Mouse (Mus musculus): ENCODE results near the gene Wdr34. TPM values are rescaled to one million over a fixed set of nuclear protein-coding genes. Genes with fewer than 3 reads are reported as not detected.

The Wdr34 gene
- polyA plus RNA-seq, 1 experiment from 2014 or later = 15.2 TPM

DNA sequence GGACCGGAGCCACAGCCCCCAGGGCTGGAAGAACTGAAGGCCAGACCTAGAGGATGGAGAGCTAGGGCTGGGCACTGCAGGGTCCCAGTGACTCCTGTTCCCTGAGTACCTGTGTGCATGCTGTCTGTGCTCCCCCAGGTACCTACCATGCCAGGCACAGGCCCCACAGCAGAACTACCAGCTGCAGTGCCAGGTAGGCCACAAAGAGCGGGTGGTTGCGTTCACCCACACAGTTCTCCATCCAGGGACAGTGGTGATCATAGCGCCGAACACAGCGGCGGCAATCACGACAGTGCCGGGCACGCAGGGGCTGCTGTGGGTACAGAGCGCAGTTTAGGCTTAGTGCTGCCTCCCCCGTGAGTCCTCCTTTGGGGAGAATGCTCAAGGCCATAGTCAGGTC is 42.8 kb upstream of the Wdr34 start:
- TF ChIP-seq EP300 (IDR thresholded peaks at IDR 0.05) (no peak), CTCF (IDR thresholded peaks at IDR 0.05) (no peak)

DNA sequence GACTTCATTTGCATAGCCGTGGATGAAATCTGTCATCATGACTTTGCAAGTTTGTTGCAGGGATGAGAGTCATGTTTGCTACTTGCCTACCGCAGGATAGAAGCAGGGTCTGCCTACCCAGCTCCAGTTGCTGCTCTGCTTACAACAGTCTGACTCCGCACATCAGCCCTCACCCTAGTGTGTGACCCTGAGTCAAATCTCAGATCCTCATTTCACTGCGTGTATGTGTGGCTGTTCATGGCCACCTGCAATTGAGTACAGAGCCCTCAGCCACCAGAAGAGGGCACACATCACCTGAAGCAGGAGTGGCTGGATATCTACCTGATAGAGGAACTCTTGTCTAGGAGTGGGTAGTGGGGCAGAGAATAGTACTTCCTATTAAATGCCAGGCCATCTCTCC is 38.6 kb upstream of the Wdr34 start:
- DNase-seq (ENCODE audit: low spot score) = no peak
- WGBS = 86% methylated on average over 4 of the region's 4 CpGs
- H3K4me3 ChIP-seq (ENCODE audit: low read depth, low read length) = no peak overlapping the region
- H3K9ac ChIP-seq (replicated peaks; ENCODE audit: low read depth) = no peak overlapping the region
- no peaks in the 10 kb centered on the region for H3K4me1 ChIP-seq (ENCODE audit: insufficient read depth, low read depth, low read length)
- no peak overlapping the region for H3K4me2 ChIP-seq (replicated peaks; ENCODE audit: low read depth, low read length)
- H3K36me3 ChIP-seq (ENCODE audit: insufficient read depth, low read length) = no peaks in the 10 kb centered on the region; the same call in 1 of the 2 replicates
- H3K27ac ChIP-seq (ENCODE audit: low read length) = no peak overlapping the region
- H3K27me3 ChIP-seq (replicated peaks; ENCODE audit: insufficient read depth, low read length) = no peaks in the 10 kb centered on the region
- no peaks in the 10 kb centered on the region for H3K9me3 ChIP-seq (ENCODE audit: low read length)
- no peak for ATAC-seq
- TF ChIP-seq CTCF (IDR thresholded peaks at IDR 0.05) = no peak
- no peak for TF ChIP-seq EP300 (IDR thresholded peaks at IDR 0.05)

More for the DNA sequence above, 42.8 kb upstream of the Wdr34 start:
- Histone ChIP-seq H3K27me3 (replicated peaks; ENCODE audit: insufficient read depth, low read length) (no peaks in the 10 kb centered on the region), H3K27ac (ENCODE audit: low read length) (no peak overlapping the region), H3K9ac (replicated peaks; ENCODE audit: low read depth) (no peak overlapping the region), H3K4me3 (ENCODE audit: low read depth, low read length) (no peak overlapping the region), H3K9me3 (ENCODE audit: low read length) (no peaks in the 10 kb centered on the region), H3K36me3 (ENCODE audit: insufficient read depth, low read length) (no peaks in the 10 kb centered on the region; the same call in 1 of the 2 replicates), H3K4me2 (replicated peaks; ENCODE audit: low read depth, low read length) (no peak overlapping the region), H3K4me1 (ENCODE audit: insufficient read depth, low read depth, low read length) (0 out of 2 replicates have a peak, but pooled peaks cover 5% of the 10 kb centered on the region)
- no peak for ATAC-seq
- no peak for DNase-seq (ENCODE audit: low spot score)
- WGBS = 97% methylated on average over 12 of the region's 12 CpGs

DNA sequence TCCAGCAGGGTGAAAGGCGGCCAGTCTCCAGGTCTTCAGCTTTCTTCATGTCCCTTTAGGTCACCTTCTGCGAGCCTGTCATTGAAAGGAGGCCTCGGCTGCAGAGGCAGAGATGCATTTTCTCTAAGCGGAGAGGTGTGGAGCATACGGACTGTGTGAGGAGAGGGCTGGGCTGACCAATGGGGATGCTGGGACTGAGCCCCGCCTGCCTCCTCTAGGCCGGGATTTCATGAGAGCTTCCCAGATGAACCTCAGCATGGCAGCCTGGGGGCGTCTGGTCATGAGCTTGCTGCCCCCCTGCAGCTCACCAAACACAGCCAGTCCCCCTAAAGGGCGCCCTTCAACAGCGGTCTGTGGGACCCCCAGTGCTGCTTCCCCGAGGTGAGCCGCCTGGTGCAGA is 36.0 kb upstream of the Wdr34 start:
- no peaks in the 10 kb centered on the region for H3K9me3 ChIP-seq (ENCODE audit: low read length)
- H3K4me2 ChIP-seq (replicated peaks; ENCODE audit: low read depth, low read length) = 0 out of 2 replicates have a peak overlapping the region, but pooled peaks have one; percentile 17
- TF ChIP-seq EP300 (IDR thresholded peaks at IDR 0.05) = no peak
- TF ChIP-seq CTCF (IDR thresholded peaks at IDR 0.05) = no peak
- no peaks in the 10 kb centered on the region for H3K36me3 ChIP-seq (ENCODE audit: insufficient read depth, low read length)
- no peak for DNase-seq (ENCODE audit: low spot score)
- no peak overlapping the region for H3K4me3 ChIP-seq (ENCODE audit: low read depth, low read length)
- no peaks in the 10 kb centered on the region for H3K27me3 ChIP-seq (replicated peaks; ENCODE audit: insufficient read depth, low read length)
- no peaks in the 10 kb centered on the region for H3K4me1 ChIP-seq (ENCODE audit: insufficient read depth, low read depth, low read length)
- ATAC-seq = peak; percentile 67
- H3K27ac ChIP-seq (ENCODE audit: low read length) = no peak overlapping the region
- no peak overlapping the region for H3K9ac ChIP-seq (replicated peaks; ENCODE audit: low read depth)
- 39% methylated on average over 12 of the region's 12 CpGs for WGBS

DNA sequence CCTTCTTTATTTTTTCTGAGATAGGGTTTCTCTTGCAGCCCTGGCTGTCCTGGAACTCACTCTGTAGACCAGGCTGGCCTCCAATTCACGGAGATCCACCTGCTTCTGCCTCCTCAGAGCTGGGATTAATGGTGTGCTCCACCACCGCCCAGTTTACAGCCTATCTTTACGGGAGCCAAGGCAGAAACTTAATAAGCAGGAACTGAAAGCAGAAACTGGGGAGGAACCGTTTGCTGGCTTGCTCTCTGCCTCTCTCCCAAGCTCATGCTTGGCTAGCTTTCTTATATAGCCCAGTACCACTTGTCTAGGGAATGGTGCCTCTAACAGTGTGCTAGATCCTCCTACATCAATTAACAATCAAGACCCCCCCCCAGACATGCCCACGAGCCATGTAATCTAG is 35.4 kb upstream of the Wdr34 start:
- no peak for TF ChIP-seq EP300 (IDR thresholded peaks at IDR 0.05)
- ATAC-seq = no peak
- WGBS = 58% methylated on average over 5 of the region's 5 CpGs
- Histone ChIP-seq H3K27ac (ENCODE audit: low read length) (no peak overlapping the region), H3K9ac (replicated peaks; ENCODE audit: low read depth) (no peak overlapping the region), H3K9me3 (ENCODE audit: low read length) (no peaks in the 10 kb centered on the region), H3K4me3 (ENCODE audit: low read depth, low read length) (no peak overlapping the region), H3K4me2 (replicated peaks; ENCODE audit: low read depth, low read length) (no peak overlapping the region), H3K36me3 (ENCODE audit: insufficient read depth, low read length) (no peaks in the 10 kb centered on the region), H3K27me3 (replicated peaks; ENCODE audit: insufficient read depth, low read length) (no peaks in the 10 kb centered on the region), H3K4me1 (ENCODE audit: insufficient read depth, low read depth, low read length) (no peaks in the 10 kb centered on the region)
- no peak for DNase-seq (ENCODE audit: low spot score)

DNA sequence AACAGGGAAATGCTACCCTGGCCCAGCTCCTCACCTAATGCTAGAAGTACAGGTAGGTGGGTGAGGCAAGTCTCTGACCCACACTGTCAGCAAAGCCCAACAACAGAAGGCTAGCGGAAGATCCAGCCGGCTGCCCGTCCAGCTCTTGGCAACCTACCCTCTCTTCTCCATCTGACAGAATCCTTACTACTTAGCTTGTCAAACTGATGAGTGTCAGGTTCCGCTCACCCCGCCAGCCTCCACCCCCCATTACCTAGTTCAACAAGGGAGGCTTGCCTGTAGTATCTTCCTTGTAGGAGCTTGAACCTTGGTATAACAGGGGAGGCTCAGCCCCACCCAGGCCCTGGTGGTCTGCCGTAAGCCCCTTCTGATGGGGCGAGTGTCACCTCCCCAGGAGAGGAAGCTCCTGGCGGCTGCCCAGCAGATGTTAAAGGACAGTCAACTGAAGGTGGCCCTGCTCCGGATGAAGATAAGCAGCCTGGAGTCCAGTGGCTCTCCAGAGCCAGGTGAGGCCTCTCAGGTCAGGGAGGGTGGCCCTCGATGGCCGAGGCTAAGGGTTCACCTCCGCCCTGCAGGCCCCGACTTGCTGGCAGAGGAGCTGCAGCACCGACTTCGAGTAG is 31.6 kb upstream of the Wdr34 start:
- WGBS = 83% methylated on average over 15 of the region's 15 CpGs
- H3K9me3 ChIP-seq (ENCODE audit: low read length) = no peaks in the 10 kb centered on the region
- TF ChIP-seq CTCF (IDR thresholded peaks at IDR 0.05) (no peak), EP300 (IDR thresholded peaks at IDR 0.05) (no peak)
- ATAC-seq (no peak), DNase-seq (ENCODE audit: low spot score) (no peak)
- H3K4me1 ChIP-seq (ENCODE audit: insufficient read depth, low read depth, low read length) = no peaks in the 10 kb centered on the region; the same call in 1 of the 2 replicates
- H3K27me3 ChIP-seq (replicated peaks; ENCODE audit: insufficient read depth, low read length) = no peaks in the 10 kb centered on the region
- no peak overlapping the region for H3K4me2 ChIP-seq (replicated peaks; ENCODE audit: low read depth, low read length)
- H3K4me3 ChIP-seq (ENCODE audit: low read depth, low read length) = no peak overlapping the region
- no peaks in the 10 kb centered on the region for H3K36me3 ChIP-seq (ENCODE audit: insufficient read depth, low read length)
- no peak overlapping the region for H3K9ac ChIP-seq (replicated peaks; ENCODE audit: low read depth)
- H3K27ac ChIP-seq (ENCODE audit: low read length) = no peak overlapping the region

DNA sequence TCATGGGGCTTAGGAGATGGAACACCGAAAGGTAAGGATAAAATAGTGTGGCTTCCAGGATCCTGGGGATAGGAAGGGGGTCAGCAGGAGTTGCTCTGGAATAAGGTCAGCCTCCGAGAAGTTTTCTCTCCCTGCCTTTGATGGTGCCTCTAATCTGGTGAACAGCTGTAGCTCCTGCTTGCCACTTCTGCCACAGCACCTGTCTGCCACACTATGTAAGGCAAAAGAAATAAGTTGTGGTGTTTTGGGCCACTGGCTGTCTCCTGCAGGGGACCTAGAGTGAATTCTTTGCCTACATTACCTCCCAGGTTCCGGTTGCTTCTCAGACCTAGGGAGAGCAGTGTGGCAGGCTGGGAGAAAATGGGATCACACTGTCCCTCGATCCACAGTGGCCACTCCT is 30.1 kb upstream of the Wdr34 start:
- H3K9me3 ChIP-seq (ENCODE audit: low read length) = no peaks in the 10 kb centered on the region
- no peak for TF ChIP-seq EP300 (IDR thresholded peaks at IDR 0.05)
- TF ChIP-seq CTCF (IDR thresholded peaks at IDR 0.05) = no peak
- no peaks in the 10 kb centered on the region for H3K27me3 ChIP-seq (replicated peaks; ENCODE audit: insufficient read depth, low read length)
- no peak for ATAC-seq
- no peak overlapping the region for H3K4me2 ChIP-seq (replicated peaks; ENCODE audit: low read depth, low read length)
- no peak overlapping the region for H3K9ac ChIP-seq (replicated peaks; ENCODE audit: low read depth)
- no peaks in the 10 kb centered on the region for H3K36me3 ChIP-seq (ENCODE audit: insufficient read depth, low read length)
- WGBS = 54% methylated on average over 4 of the region's 4 CpGs
- H3K4me1 ChIP-seq (ENCODE audit: insufficient read depth, low read depth, low read length) = no peaks in the 10 kb centered on the region; the same call in 1 of the 2 replicates
- H3K27ac ChIP-seq (ENCODE audit: low read length) = peak overlapping the region; percentile 69
- DNase-seq (ENCODE audit: low spot score) = no peak
- no peak overlapping the region for H3K4me3 ChIP-seq (ENCODE audit: low read depth, low read length)
